Mouse (Mus musculus): ENCODE measurements at regions not wholly inside any gene's neighbourhood (a gene's known extent, or its start where the extent isn't known, plus 50 kb on each side); places are given as distances from the start of the nearest gene placed in this dataset.

GRCm38 (mm10) chr5:46278190-46278589 lies 420.8 kb upstream of the Lcorl start:
- DNase-seq (ENCODE audit: extremely low spot score in 1 of 2, low spot score in 2 of 2) = no peak
- intact Hi-C loops (cut with DNase I) = no loop called here

GRCm38 (mm10) chr5:46256730-46257129 lies 399.3 kb upstream of the Lcorl start:
- intact Hi-C loops (cut with DNase I) = no loop called here
- DNase-seq (ENCODE audit: extremely low spot score in 1 of 2, low spot score in 2 of 2) = no peak

DNA sequence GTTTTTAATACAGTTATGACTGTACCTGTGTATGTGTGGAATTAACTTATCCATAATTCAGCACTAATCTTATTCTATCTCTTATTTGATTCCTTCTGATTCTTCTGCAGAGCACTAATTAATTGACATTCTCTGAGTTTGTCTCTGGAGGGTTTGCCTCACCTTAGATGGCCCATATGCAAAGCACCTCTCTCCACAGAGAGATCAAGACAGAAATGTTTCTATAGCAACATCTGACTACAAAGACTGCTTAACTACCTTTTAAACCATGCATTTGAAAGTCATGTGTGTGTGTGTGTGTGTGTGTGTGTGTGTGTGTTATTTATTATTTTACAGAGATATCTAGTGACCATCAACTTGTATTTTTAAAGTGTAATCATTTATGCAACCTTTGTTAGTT lies 396.5 kb upstream of the Lcorl start:
- intact Hi-C loops (cut with DNase I) = no loop called here

GRCm38 (mm10) chr5:46235364-46236067 lies 378.1 kb upstream of the Lcorl start:
- DNase-seq (ENCODE audit: extremely low spot score in 1 of 2, low spot score in 2 of 2) = no peak
- intact Hi-C loops (cut with DNase I) = no loop called here

More for the DNA sequence above, 396.5 kb upstream of the Lcorl start:
- no peak for DNase-seq (ENCODE audit: extremely low spot score in 1 of 2, low spot score in 2 of 2)

- intact Hi-C loops (cut with DNase I) = no loop called here
Measured at GRCm38 (mm10) chr5:46232780-46233179, 375.4 kb upstream of the Lcorl start.

GRCm38 (mm10) chr5:46228667-46229066 lies 371.3 kb upstream of the Lcorl start:
- DNase-seq (ENCODE audit: extremely low spot score in 1 of 2, low spot score in 2 of 2) = no peak
- intact Hi-C loops (cut with DNase I) = no loop called here

More at GRCm38 (mm10) chr5:46232780-46233179, 375.4 kb upstream of the Lcorl start:
- no peak for DNase-seq (ENCODE audit: extremely low spot score in 1 of 2, low spot score in 2 of 2)

GRCm38 (mm10) chr5:46212845-46213468 lies 355.5 kb upstream of the Lcorl start:
- intact Hi-C loops (cut with DNase I) = no loop called here
- DNase-seq (ENCODE audit: extremely low spot score in 1 of 2, low spot score in 2 of 2) = no peak

DNA sequence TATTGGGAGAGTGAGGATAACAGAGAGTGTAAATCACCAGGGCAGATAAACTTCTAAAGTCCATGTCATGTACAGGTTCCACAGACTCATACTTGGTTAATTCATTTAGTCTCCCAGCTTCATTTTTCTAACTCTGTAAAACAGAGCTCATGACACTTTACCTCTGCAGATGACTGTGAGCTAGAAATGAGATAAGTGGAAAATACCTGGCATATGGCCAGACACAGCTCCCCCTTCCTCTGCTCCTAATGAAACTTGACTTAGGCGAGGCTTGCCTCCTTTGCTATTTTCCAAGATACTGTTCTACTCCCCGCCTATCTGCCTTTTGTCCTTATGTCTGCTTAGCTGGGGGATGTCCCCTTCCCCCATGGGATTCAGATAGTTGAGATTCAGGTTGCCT lies 351.7 kb upstream of the Lcorl start:
- DNase-seq (ENCODE audit: extremely low spot score in 1 of 2, low spot score in 2 of 2) = no peak
- intact Hi-C loops (cut with DNase I) = no loop called here

- intact Hi-C loops (cut with DNase I) = no loop called here
- DNase-seq (ENCODE audit: extremely low spot score in 1 of 2, low spot score in 2 of 2) = no peak
Measured at GRCm38 (mm10) chr5:46203744-46204143, 346.3 kb upstream of the Lcorl start.

GRCm38 (mm10) chr5:46202457-46202772 lies 345.0 kb upstream of the Lcorl start:
- intact Hi-C loops (cut with DNase I) = no loop called here
- DNase-seq (ENCODE audit: extremely low spot score in 1 of 2, low spot score in 2 of 2) = no peak

DNA sequence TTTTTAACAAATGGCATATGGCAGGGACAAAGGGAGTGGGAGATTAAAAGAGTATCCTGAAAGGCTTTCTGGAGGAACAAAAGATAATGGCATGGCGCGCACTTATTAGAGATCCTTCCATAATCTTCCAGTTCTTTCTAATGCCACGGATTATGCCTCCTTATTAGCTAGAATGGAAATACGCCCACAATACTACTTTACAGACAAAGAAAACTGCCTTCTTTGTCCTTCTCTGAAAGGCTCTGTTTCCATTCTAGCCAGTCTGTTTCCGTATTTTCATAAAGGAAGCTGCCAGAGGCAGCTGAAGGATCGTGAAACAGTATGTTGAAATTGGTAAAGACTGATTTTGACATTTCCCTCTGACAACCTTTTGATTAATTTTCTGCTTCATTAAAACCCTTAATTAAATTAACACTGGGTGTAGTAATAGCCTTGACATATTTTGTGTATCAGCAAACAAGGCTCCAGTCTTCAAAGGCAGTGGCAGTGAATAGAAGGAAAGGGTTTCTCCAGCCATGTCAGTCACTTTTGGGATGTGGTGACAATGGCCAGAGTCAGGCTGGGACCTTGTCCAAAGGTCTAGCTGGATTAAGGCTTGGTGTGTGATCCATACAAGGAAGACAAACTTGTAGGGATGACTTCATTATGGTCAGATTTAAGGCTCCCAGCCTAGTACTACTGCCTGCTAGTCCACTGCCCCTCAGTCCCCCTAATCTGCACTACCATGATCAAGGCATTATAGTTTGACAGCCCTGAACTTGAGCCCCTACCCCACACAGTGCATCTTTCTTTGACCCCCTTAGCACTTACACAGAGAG lies 344.4 kb upstream of the Lcorl start:
- intact Hi-C loops (cut with DNase I) = no loop called here
- DNase-seq (ENCODE audit: extremely low spot score in 1 of 2, low spot score in 2 of 2) = no peak

DNA sequence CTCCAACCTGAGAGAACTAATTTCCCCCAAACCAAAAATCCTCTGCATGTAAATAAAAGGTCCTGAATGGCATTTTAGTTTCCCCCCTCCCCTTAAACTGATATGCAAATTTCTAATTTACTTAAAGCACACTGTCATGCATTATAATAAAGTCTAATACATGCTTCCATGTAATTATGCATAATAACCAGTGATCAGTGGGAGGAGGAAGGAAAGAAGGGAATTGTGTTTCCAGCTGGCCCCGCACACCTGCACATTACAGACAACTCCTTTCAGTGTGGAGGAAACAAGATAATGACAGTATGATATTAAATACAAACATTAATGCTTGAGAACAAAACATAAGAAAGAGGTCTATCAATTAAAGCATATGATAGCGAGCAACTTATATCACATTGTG lies 329.5 kb upstream of the Lcorl start:
- intact Hi-C loops (cut with DNase I) = no loop called here
- DNase-seq (ENCODE audit: extremely low spot score in 1 of 2, low spot score in 2 of 2) = no peak

DNA sequence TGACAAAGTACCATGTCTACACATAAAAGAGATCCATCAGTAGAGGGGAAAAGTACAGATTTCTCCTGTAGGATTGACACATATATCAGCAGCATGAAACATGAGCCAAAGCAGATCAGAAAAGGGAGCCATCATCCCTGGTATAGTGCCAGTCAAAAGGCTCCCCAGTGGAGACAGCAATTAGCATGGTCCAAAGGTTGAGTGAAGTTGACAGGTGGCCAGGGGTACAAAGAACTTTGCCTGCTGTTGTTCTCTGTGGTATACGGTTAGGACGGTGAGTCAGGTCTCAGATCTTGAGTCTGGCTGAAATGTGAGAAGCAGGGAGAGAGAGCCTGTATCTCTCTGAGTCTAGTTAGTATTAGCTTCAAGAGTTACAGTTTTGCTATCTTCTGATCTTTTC lies 324.7 kb upstream of the Lcorl start:
- DNase-seq (ENCODE audit: extremely low spot score in 1 of 2, low spot score in 2 of 2) = no peak
- intact Hi-C loops (cut with DNase I) = no loop called here

DNA sequence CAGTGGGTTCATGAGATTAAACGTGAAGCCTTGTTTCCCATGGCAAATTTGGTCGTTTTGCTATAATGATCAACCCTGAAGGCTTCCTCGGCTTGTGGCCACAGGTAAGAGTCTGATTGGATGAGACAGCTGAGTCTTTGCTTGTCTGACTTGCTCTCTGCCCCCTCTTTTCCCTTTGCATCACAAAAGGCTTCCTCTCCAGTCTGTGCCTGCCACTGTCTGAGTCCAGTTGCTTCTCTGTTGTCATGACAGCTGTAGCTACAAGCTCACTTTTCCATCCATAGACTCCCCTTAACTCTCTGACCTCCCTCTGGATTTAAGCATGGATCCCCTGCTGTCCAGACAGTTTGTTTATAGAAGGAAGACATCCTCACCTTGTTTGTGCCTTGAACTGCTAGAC lies 314.9 kb upstream of the Lcorl start:
- no peak for DNase-seq (ENCODE audit: extremely low spot score in 1 of 2, low spot score in 2 of 2)
- intact Hi-C loops (cut with DNase I) = no loop called here

GRCm38 (mm10) chr5:46160774-46161173 lies 303.4 kb upstream of the Lcorl start:
- no peak for DNase-seq (ENCODE audit: extremely low spot score in 1 of 2, low spot score in 2 of 2)
- intact Hi-C loops (cut with DNase I) = no loop called here

DNA sequence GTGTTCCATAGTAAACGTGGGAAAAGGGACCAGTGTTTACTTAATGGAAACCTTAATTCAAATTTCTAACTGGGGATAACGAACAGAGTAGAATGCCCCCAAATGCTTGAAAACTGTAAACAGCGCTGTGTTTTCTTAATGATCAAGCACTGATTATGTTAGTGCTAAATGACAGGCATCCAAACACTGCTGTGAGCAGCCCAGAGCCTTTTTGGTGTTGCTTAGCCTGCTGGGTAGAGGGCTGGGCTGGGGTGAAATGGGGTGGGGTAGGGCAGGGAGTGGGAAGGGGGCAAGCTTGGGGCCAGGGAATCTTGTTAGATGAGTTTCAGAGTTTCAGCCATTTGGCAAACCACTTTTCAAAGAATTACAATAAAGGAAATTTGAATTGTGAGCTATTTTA lies 294.6 kb upstream of the Lcorl start:
- intact Hi-C loops (cut with DNase I) = no loop called here
- no peak for DNase-seq (ENCODE audit: extremely low spot score in 1 of 2, low spot score in 2 of 2)

- DNase-seq (ENCODE audit: extremely low spot score in 1 of 2, low spot score in 2 of 2) = peak in 1 of 2 experiments; percentile 24
Measured at GRCm38 (mm10) chr5:46150825-46151224, 293.4 kb upstream of the Lcorl start.

DNA sequence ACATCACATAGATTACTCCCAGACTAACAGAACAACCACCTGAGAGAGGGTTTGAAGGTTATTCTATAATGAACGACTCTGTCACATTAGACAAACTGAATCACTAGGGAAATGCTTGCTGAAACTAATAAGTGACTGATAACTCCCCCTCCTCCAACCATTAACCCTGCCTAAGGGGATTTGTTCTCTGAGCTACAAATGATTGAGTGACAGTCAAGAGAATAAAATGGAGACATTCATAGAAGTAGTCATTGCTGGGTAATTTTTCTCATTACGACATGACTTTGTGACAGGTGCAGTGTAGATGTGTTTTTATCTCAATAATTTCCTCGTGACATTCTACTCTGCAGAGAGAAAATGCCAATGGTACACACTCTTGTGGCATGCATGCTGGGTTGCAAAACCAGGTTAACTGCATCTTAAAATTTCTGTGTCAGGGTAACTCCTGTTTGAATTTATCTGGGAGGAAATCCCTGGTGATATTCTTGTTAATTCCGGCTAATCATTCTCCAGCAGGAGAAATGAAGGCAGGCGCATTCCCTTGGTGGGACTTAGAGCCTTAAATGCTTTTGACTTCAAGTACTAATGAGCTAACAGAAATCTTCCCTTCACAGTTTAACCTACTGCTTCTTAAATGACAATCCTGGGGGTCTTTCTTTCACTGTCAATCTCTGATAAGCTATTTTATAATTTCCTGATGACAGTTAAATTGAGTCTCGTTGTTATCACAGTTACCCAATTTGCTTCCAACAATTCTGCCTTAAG lies 292.6 kb upstream of the Lcorl start:
- intact Hi-C loops (cut with DNase I) = no loop called here
- DNase-seq (ENCODE audit: extremely low spot score in 1 of 2, low spot score in 2 of 2) = no peak

More at GRCm38 (mm10) chr5:46150825-46151224, 293.4 kb upstream of the Lcorl start:
- intact Hi-C loops (cut with DNase I) = no loop called here

DNA sequence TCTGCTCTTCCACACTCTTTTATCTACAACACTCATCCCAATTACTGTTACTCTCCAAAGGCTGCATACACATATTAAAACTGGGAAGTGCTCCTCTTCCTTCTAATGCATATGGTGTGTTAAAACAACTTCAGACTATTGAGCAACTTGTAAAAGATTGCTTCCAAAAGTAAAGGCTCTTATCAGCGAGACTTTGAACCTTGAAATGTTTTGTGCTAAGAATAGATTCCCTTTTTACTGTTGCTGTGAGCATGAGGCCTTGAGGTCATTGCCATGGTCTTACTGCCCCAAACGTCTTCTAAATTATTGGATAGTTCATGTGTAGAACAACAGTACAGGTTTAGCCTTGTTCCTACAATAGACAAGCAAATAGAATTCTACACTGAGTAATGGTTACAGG lies 281.6 kb upstream of the Lcorl start:
- no peak for DNase-seq (ENCODE audit: extremely low spot score in 1 of 2, low spot score in 2 of 2)
- intact Hi-C loops (cut with DNase I) = no loop called here
